Mouse (Mus musculus) liver, embryonic 15.5 days (tissue): ENCODE measurements around the gene D130052B06Rik. TPM values are rescaled to one million over a fixed set of nuclear protein-coding genes. Genes with fewer than 3 reads are reported as not detected.

Source experiments
- ATAC-seq: fragments of 200-750 bp; cut with Nextera tagmentation; 2 replicates; pipeline ENCODE4 v1.8.0; 2017; ENCODE audit warnings: moderate number of reproducible peaks, mild to moderate bottlenecking, moderate library complexity; ENCODE audit not compliant: insufficient read depth
- H3K27ac ChIP-seq: fragments of 300-500 bp; sonication (generic); replicated peaks from 2 replicates; pipeline ENCODE4 v1.5.1; 2015; ENCODE audit warnings: mild to moderate bottlenecking, inconsistent platforms
- H3K27me3 ChIP-seq: fragments of 300-500 bp; sonication (generic); 2 replicates; pipeline ENCODE4 v1.6.1; 2015; ENCODE audit warnings: mild to moderate bottlenecking, inconsistent platforms
- H3K36me3 ChIP-seq: fragments of 300-500 bp; sonication (generic); replicated peaks from 2 replicates; pipeline ENCODE4 v1.6.1; 2015; ENCODE audit warnings: moderate library complexity, mild to moderate bottlenecking, inconsistent platforms
- H3K4me1 ChIP-seq: fragments of 300-500 bp; sonication (generic); replicated peaks from 2 replicates; pipeline ENCODE4 v1.6.1; 2015; ENCODE audit warnings: inconsistent platforms
- H3K4me2 ChIP-seq: fragments of 300-500 bp; sonication (generic); 2 replicates; pipeline ENCODE4 v1.6.1; 2015; ENCODE audit warnings: moderate library complexity, mild to moderate bottlenecking, inconsistent platforms
- H3K4me3 ChIP-seq: fragments of 300-500 bp; sonication (generic); replicated peaks from 2 replicates; pipeline ENCODE4 v1.5.1; 2015; ENCODE audit warnings: mild to moderate bottlenecking, inconsistent platforms
- H3K9ac ChIP-seq: fragments of 300-500 bp; sonication (generic); 2 replicates; pipeline ENCODE4 v1.6.1; 2015; ENCODE audit warnings: moderate library complexity, mild to moderate bottlenecking, inconsistent platforms
- H3K9me3 ChIP-seq: fragments of 300-500 bp; sonication (generic); replicated peaks from 2 replicates; pipeline ENCODE4 v1.6.1; 2016; ENCODE audit warnings: inconsistent platforms
- WGBS: fragments of 180-500 bp; shearing (Covaris S2); methylation state at CpG from one replicate; pipeline ENCODE4 v1.1.7; 2015; ENCODE audit warnings: mixed read lengths; ENCODE audit not compliant: insufficient replicate concordance; 5-methylcytosine and 5-hydroxymethylcytosine counted together
- polyA plus RNA-seq: library from polyadenylated mRNA; unstranded; fragments of >200 nt; fragmentation: Nextera tagmentation; extraction: Ambion mirVana; gene quantifications from 2 replicates; pipeline ENCODE4 v1.2.1, GENCODE M21; 2015

D130052B06Rik gene
- polyA plus RNA-seq, 1 experiment from 2014 or later = not detected

- Histone ChIP-seq H3K27ac (no peak overlapping the region), H3K9ac (no peak overlapping the region), H3K9me3 (no peaks in the 10 kb centered on the region), H3K4me1 (no peaks in the 10 kb centered on the region), H3K36me3 (no peaks in the 10 kb centered on the region), H3K27me3 (no peaks in the 10 kb centered on the region), H3K4me2 (no peak overlapping the region), H3K4me3 (no peak overlapping the region)
- no peak for ATAC-seq
- 43% methylated on average over 2 of the region's 2 CpGs for WGBS
These were observed 4.1 kb downstream of the D130052B06Rik start for GRCm38 (mm10) chr11:33603174-33603573.

- Histone ChIP-seq H3K36me3 (no peaks in the 10 kb centered on the region), H3K9me3 (no peaks in the 10 kb centered on the region), H3K4me1 (no peaks in the 10 kb centered on the region), H3K27ac (no peak overlapping the region), H3K4me2 (no peak overlapping the region), H3K9ac (no peak overlapping the region), H3K27me3 (no peaks in the 10 kb centered on the region), H3K4me3 (no peak overlapping the region)
- ATAC-seq = no peak
- WGBS = 24% methylated on average over 3 of the region's 3 CpGs
These were observed 8.7 kb downstream of the D130052B06Rik start for GRCm38 (mm10) chr11:33607784-33608183.

GRCm38 (mm10) chr11:33614218-33614617 lies 15.1 kb downstream of the D130052B06Rik start:
- H3K4me2 ChIP-seq = no peak overlapping the region
- WGBS = 6% methylated on average over 15 of the region's 15 CpGs
- no peak for ATAC-seq
- H3K36me3 ChIP-seq = no peaks in the 10 kb centered on the region
- no peak overlapping the region for H3K4me3 ChIP-seq
- no peak overlapping the region for H3K9ac ChIP-seq
- H3K4me1 ChIP-seq = no peaks in the 10 kb centered on the region
- no peaks in the 10 kb centered on the region for H3K27me3 ChIP-seq
- H3K27ac ChIP-seq = no peak overlapping the region
- H3K9me3 ChIP-seq = no peaks in the 10 kb centered on the region

GRCm38 (mm10) chr11:33627136-33627742 lies 28.1 kb downstream of the D130052B06Rik start:
- no peaks in the 10 kb centered on the region for H3K36me3 ChIP-seq
- no peaks in the 10 kb centered on the region for H3K27me3 ChIP-seq
- H3K27ac ChIP-seq = no peak overlapping the region
- WGBS = 57% methylated on average over 4 of the region's 4 CpGs
- H3K9ac ChIP-seq = no peak overlapping the region
- no peak for ATAC-seq
- H3K4me1 ChIP-seq = no peaks in the 10 kb centered on the region
- no peak overlapping the region for H3K4me2 ChIP-seq
- no peak overlapping the region for H3K4me3 ChIP-seq
- no peaks in the 10 kb centered on the region for H3K9me3 ChIP-seq

- WGBS = 14% methylated on average over 2 of the region's 2 CpGs
- no peak for ATAC-seq
- Histone ChIP-seq H3K9ac (no peak overlapping the region), H3K27me3 (no peaks in the 10 kb centered on the region), H3K27ac (no peak overlapping the region), H3K4me1 (no peaks in the 10 kb centered on the region), H3K36me3 (no peaks in the 10 kb centered on the region), H3K4me2 (no peak overlapping the region), H3K9me3 (no peaks in the 10 kb centered on the region), H3K4me3 (no peak overlapping the region)
These were observed 38.0 kb downstream of the D130052B06Rik start for GRCm38 (mm10) chr11:33637107-33637506.

- no peaks in the 10 kb centered on the region for H3K9me3 ChIP-seq
- no peaks in the 10 kb centered on the region for H3K4me1 ChIP-seq
- no peak overlapping the region for H3K9ac ChIP-seq
- H3K27ac ChIP-seq = no peak overlapping the region
- no peak for ATAC-seq
- H3K36me3 ChIP-seq = no peaks in the 10 kb centered on the region
- H3K4me2 ChIP-seq = no peak overlapping the region
- H3K27me3 ChIP-seq = no peaks in the 10 kb centered on the region
- H3K4me3 ChIP-seq = no peak overlapping the region
- 53% methylated on average over 2 of the region's 2 CpGs for WGBS
These were observed 50.3 kb downstream of the D130052B06Rik start for GRCm38 (mm10) chr11:33649358-33649757.

- WGBS = 49% methylated on average over 2 of the region's 2 CpGs
- Histone ChIP-seq H3K4me2 (no peak overlapping the region), H3K36me3 (no peaks in the 10 kb centered on the region), H3K27me3 (no peaks in the 10 kb centered on the region), H3K9ac (no peak overlapping the region), H3K4me3 (no peak overlapping the region), H3K9me3 (no peaks in the 10 kb centered on the region), H3K27ac (no peak overlapping the region), H3K4me1 (no peaks in the 10 kb centered on the region)
- ATAC-seq = no peak
These were observed 55.4 kb downstream of the D130052B06Rik start for GRCm38 (mm10) chr11:33654485-33654884.

- no peak overlapping the region for H3K27ac ChIP-seq
- 34% methylated on average over 3 of the region's 3 CpGs for WGBS
These were observed 56.1 kb downstream of the D130052B06Rik start for GRCm38 (mm10) chr11:33655221-33655620.

GRCm38 (mm10) chr11:33655861-33656593 lies 56.9 kb downstream of the D130052B06Rik start:
- no peaks in the 10 kb centered on the region for H3K9me3 ChIP-seq
- no peak overlapping the region for H3K4me3 ChIP-seq
- H3K36me3 ChIP-seq = no peaks in the 10 kb centered on the region
- no peak for ATAC-seq
- no peak overlapping the region for H3K9ac ChIP-seq
- WGBS = 58% methylated on average over 7 of the region's 7 CpGs
- no peaks in the 10 kb centered on the region for H3K4me1 ChIP-seq
- H3K27ac ChIP-seq = no peak overlapping the region
- H3K27me3 ChIP-seq = no peaks in the 10 kb centered on the region
- no peak overlapping the region for H3K4me2 ChIP-seq

More at GRCm38 (mm10) chr11:33655221-33655620, 56.1 kb downstream of the D130052B06Rik start:
- no peaks in the 10 kb centered on the region for H3K27me3 ChIP-seq
- no peak overlapping the region for H3K4me2 ChIP-seq
- no peak for ATAC-seq
- no peaks in the 10 kb centered on the region for H3K36me3 ChIP-seq
- no peak overlapping the region for H3K9ac ChIP-seq
- no peaks in the 10 kb centered on the region for H3K4me1 ChIP-seq
- H3K9me3 ChIP-seq = no peaks in the 10 kb centered on the region
- no peak overlapping the region for H3K4me3 ChIP-seq

GRCm38 (mm10) chr11:33660016-33660913 lies 61.2 kb downstream of the D130052B06Rik start:
- H3K9ac ChIP-seq = no peak overlapping the region
- H3K4me1 ChIP-seq = no peaks in the 10 kb centered on the region
- H3K9me3 ChIP-seq = no peaks in the 10 kb centered on the region
- H3K27me3 ChIP-seq = no peaks in the 10 kb centered on the region
- no peaks in the 10 kb centered on the region for H3K36me3 ChIP-seq
- H3K4me3 ChIP-seq = no peak overlapping the region
- H3K4me2 ChIP-seq = no peak overlapping the region
- no peak for ATAC-seq
- 45% methylated on average over 13 of the region's 13 CpGs for WGBS
- no peak overlapping the region for H3K27ac ChIP-seq

- Histone ChIP-seq H3K27me3 (no peaks in the 10 kb centered on the region), H3K4me3 (no peak overlapping the region), H3K27ac (no peak overlapping the region), H3K9ac (no peak overlapping the region), H3K9me3 (no peaks in the 10 kb centered on the region), H3K36me3 (no peaks in the 10 kb centered on the region), H3K4me2 (no peak overlapping the region), H3K4me1 (no peaks in the 10 kb centered on the region)
- no peak for ATAC-seq
- WGBS = 50% methylated on average over 2 of the region's 2 CpGs
These were observed 64.5 kb downstream of the D130052B06Rik start for GRCm38 (mm10) chr11:33663599-33663998.
